Mouse (Mus musculus) CH12.LX (cell line): ENCODE data around the gene Agps. TPM values are rescaled to one million over a fixed set of nuclear protein-coding genes. Genes with fewer than 3 reads are reported as not detected.

Experiments
- DNase-seq: peaks from one replicate; pipeline ENCODE4 v3.0.0-alpha.2; 2013; ENCODE audit errors: extremely low read depth
- H3K27ac ChIP-seq: 2 replicates; pipeline ENCODE4 v1.5.1; 2012; ENCODE audit warnings: low read depth, mild to moderate bottlenecking, control low read depth, moderate library complexity; ENCODE audit not compliant: insufficient read depth
- H3K27me3 ChIP-seq: replicated peaks from 2 replicates; pipeline ENCODE3; 2012; ENCODE audit warnings: inconsistent platforms
- H3K36me3 ChIP-seq, 2 experiments: replicated peaks in 1 of 2; 2 replicates each; pipeline versions ENCODE3 to v1.6.1; 2012; ENCODE audit warnings: inconsistent platforms in 1 of 2, low read length in 1 of 2, mild to moderate bottlenecking in 1 of 2, mixed read lengths in 1 of 2, moderate library complexity in 1 of 2; ENCODE audit not compliant: control insufficient read depth in 1 of 2, insufficient read depth in 1 of 2
- H3K4me1 ChIP-seq, 2 experiments: 2 replicates each; pipeline ENCODE4 v1.6.1; 2012; ENCODE audit warnings: inconsistent platforms in 1 of 2, moderate library complexity in 1 of 2; ENCODE audit not compliant: insufficient read depth in 2 of 2, control insufficient read depth in 1 of 2
- H3K4me2 ChIP-seq: 2 replicates; pipeline ENCODE4 v1.6.1; 2012; ENCODE audit warnings: low read depth, mild to moderate bottlenecking, control low read depth; ENCODE audit not compliant: poor library complexity, insufficient read depth, severe bottlenecking
- H3K4me3 ChIP-seq, 3 experiments: fragments of 150-350 bp in 1 of 3; sonication (generic) in 1 of 3; replicated peaks in 1 of 3; 2 replicates each; pipeline versions ENCODE3 to v1.5.1; 2011 to 2012; ENCODE audit warnings: low read depth in 2 of 3, low read length in 2 of 3, mild to moderate bottlenecking in 2 of 3, moderate library complexity in 2 of 3, control low read depth in 1 of 3, improper control_type of control experiment in 1 of 3, inconsistent platforms in 1 of 3, mixed read lengths in 1 of 3; ENCODE audit not compliant: poor library complexity in 1 of 3
- H3K79me2 ChIP-seq: replicated peaks from 2 replicates; pipeline ENCODE4 v1.6.1; 2012; ENCODE audit warnings: mild to moderate bottlenecking, moderate library complexity; ENCODE audit not compliant: control insufficient read depth, poor library complexity, insufficient read depth, severe bottlenecking; ENCODE audit errors: extremely low read depth
- H3K9ac ChIP-seq: 2 replicates; pipeline ENCODE4 v1.6.1; 2012; ENCODE audit warnings: low read depth, mild to moderate bottlenecking, control low read depth, moderate library complexity; ENCODE audit not compliant: insufficient read depth
- H3K9me3 ChIP-seq: replicated peaks from 2 replicates; pipeline ENCODE3; 2012; ENCODE audit warnings: low read length, inconsistent platforms, mixed read lengths
- BHLHE40 ChIP-seq: IDR thresholded peaks from 2 replicates; pipeline ENCODE4 v1.6.1; 2011; ENCODE audit warnings: mild to moderate bottlenecking, low read depth, low read length, improper control_type of control experiment
- CHD1 ChIP-seq: IDR thresholded peaks from 2 replicates; pipeline ENCODE4 v1.6.1; 2012; ENCODE audit warnings: low read depth, low read length, improper control_type of control experiment, inconsistent platforms
- CHD2 ChIP-seq: IDR thresholded peaks from 2 replicates; pipeline ENCODE4 v1.6.1; 2011; ENCODE audit warnings: low read length, improper control_type of control experiment
- CTCF ChIP-seq, 2 experiments: IDR thresholded peaks in 1 of 2; conservative IDR thresholded peaks in 1 of 2; 2 replicates each; pipeline ENCODE4 v1.5.1; 2011 to 2012; ENCODE audit warnings: low read depth in 2 of 2, low read length in 2 of 2, improper control_type of control experiment in 1 of 2, inconsistent platforms in 1 of 2, mild to moderate bottlenecking in 1 of 2, moderate library complexity in 1 of 2
- E2F4 ChIP-seq: IDR thresholded peaks from 2 replicates; pipeline ENCODE4 v1.6.1; 2011; ENCODE audit warnings: low read depth, low read length, improper control_type of control experiment; ENCODE audit not compliant: insufficient replicate concordance
- ELF1 ChIP-seq: IDR thresholded peaks from 2 replicates; pipeline ENCODE4 v1.6.1; 2014; ENCODE audit warnings: low read depth, mild to moderate bottlenecking, inconsistent platforms, low read length, improper control_type of control experiment
- EP300 ChIP-seq: IDR thresholded peaks from 2 replicates; pipeline ENCODE4 v1.6.1; 2011; ENCODE audit warnings: low read length, improper control_type of control experiment
- ETS1 ChIP-seq: conservative IDR thresholded peaks from 2 replicates; pipeline ENCODE4 v1.6.1; 2012; ENCODE audit warnings: low read depth, mild to moderate bottlenecking, inconsistent platforms, low read length, improper control_type of control experiment, moderate library complexity
- GABPA ChIP-seq: IDR thresholded peaks from 2 replicates; pipeline ENCODE4 v1.6.1; 2012; ENCODE audit warnings: low read depth, low read length, improper control_type of control experiment, inconsistent platforms; ENCODE audit not compliant: insufficient replicate concordance
- HCFC1 ChIP-seq: IDR thresholded peaks from 2 replicates; pipeline ENCODE4 v1.6.1; 2012; ENCODE audit warnings: low read depth, mild to moderate bottlenecking, inconsistent platforms, low read length, improper control_type of control experiment
- IRF4 ChIP-seq: IDR thresholded peaks from 2 replicates; pipeline ENCODE4 v1.6.1; 2014; ENCODE audit warnings: low read depth, mild to moderate bottlenecking, inconsistent platforms, low read length, improper control_type of control experiment
- JUN ChIP-seq: IDR thresholded peaks from 2 replicates; pipeline ENCODE4 v1.6.1; 2011; ENCODE audit warnings: low read depth, mild to moderate bottlenecking, low read length, improper control_type of control experiment, moderate library complexity; ENCODE audit not compliant: insufficient read depth
- JUND ChIP-seq: conservative IDR thresholded peaks from 2 replicates; pipeline ENCODE4 v1.6.1; 2011; ENCODE audit warnings: low read depth, low read length, improper control_type of control experiment
- KAT2A ChIP-seq: IDR thresholded peaks from 2 replicates; pipeline ENCODE4 v1.6.1; 2012; ENCODE audit warnings: low read length, improper control_type of control experiment, inconsistent platforms; ENCODE audit not compliant: insufficient replicate concordance
- MAX ChIP-seq: IDR thresholded peaks from 2 replicates; pipeline ENCODE4 v1.6.1; 2011; ENCODE audit warnings: low read length, improper control_type of control experiment
- MEF2A ChIP-seq: IDR thresholded peaks from 2 replicates; pipeline ENCODE4 v1.6.1; 2014; ENCODE audit warnings: low read depth, mild to moderate bottlenecking, inconsistent platforms, low read length, improper control_type of control experiment, borderline replicate concordance
- MXI1 ChIP-seq: IDR thresholded peaks from 2 replicates; pipeline ENCODE4 v1.6.1; 2011; ENCODE audit warnings: mild to moderate bottlenecking, low read depth, low read length, improper control_type of control experiment
- MYC ChIP-seq: IDR thresholded peaks from 2 replicates; pipeline ENCODE4 v1.6.1; 2011; ENCODE audit warnings: low read depth, mild to moderate bottlenecking, improper control_type of control experiment, low read length
- NELFE ChIP-seq: IDR thresholded peaks from 2 replicates; pipeline ENCODE4 v1.6.1; 2011; ENCODE audit warnings: low read depth, low read length, improper control_type of control experiment
- PAX5 ChIP-seq: IDR thresholded peaks from 2 replicates; pipeline ENCODE4 v1.6.1; 2012; ENCODE audit warnings: low read length, inconsistent platforms, mixed read lengths
- POLR2A ChIP-seq: IDR thresholded peaks from 2 replicates; pipeline ENCODE4 v1.6.1; 2011; ENCODE audit warnings: low read depth, mild to moderate bottlenecking, improper control_type of control experiment, low read length
- RAD21 ChIP-seq: IDR thresholded peaks from 2 replicates; pipeline ENCODE4 v1.6.1; 2011; ENCODE audit warnings: low read depth, mild to moderate bottlenecking, low read length, improper control_type of control experiment, moderate library complexity
- SIN3A ChIP-seq: IDR thresholded peaks from 2 replicates; pipeline ENCODE4 v1.6.1; 2012; ENCODE audit warnings: low read length, improper control_type of control experiment, inconsistent platforms
- TBP ChIP-seq: conservative IDR thresholded peaks from 2 replicates; pipeline ENCODE4 v1.6.1; 2011; ENCODE audit warnings: low read depth, low read length, improper control_type of control experiment
- TCF12 ChIP-seq: IDR thresholded peaks from 2 replicates; pipeline ENCODE4 v1.6.1; 2014; ENCODE audit warnings: low read depth, mild to moderate bottlenecking, inconsistent platforms, low read length, improper control_type of control experiment
- UBTF ChIP-seq: IDR thresholded peaks from 2 replicates; pipeline ENCODE4 v1.6.1; 2012; ENCODE audit warnings: low read depth, mild to moderate bottlenecking, inconsistent platforms, low read length, improper control_type of control experiment, moderate library complexity
- USF1 ChIP-seq: IDR thresholded peaks from 2 replicates; pipeline ENCODE4 v1.6.1; 2014; ENCODE audit warnings: low read depth, mild to moderate bottlenecking, inconsistent platforms, low read length, improper control_type of control experiment
- USF2 ChIP-seq: conservative IDR thresholded peaks from 2 replicates; pipeline ENCODE4 v1.6.1; 2011; ENCODE audit warnings: low read depth, low read length, improper control_type of control experiment
- ZMIZ1 ChIP-seq: IDR thresholded peaks from 2 replicates; pipeline ENCODE4 v1.6.1; 2012; ENCODE audit warnings: low read depth, mild to moderate bottlenecking, inconsistent platforms, low read length, improper control_type of control experiment
- ZNF384 ChIP-seq: IDR thresholded peaks from 2 replicates; pipeline ENCODE4 v1.6.1; 2012; ENCODE audit warnings: low read depth, low read length, improper control_type of control experiment, inconsistent platforms
- dilution Hi-C: fragments of 300-500 bp; cut with MboI; formaldehyde crosslinking; loops from 2 replicates; pipeline ENCODE4 v1.14.3; 2020; ENCODE audit warnings: low sequenced_read_pairs; ENCODE audit not compliant: extremely low pct_unique_long_range_greater_than_20kb, extremely low pct_ligation_motif_present
- in situ Hi-C: fragments of 300-500 bp; cut with MboI; formaldehyde crosslinking; loops from 3 replicates; pipeline ENCODE4 v1.14.3; 2019; ENCODE audit warnings: low sequenced_read_pairs, low pct_ligation_motif_present, low pct_unique_long_range_greater_than_20kb, mixed read lengths
- polyA plus RNA-seq: library from polyadenylated mRNA; unstranded; fragments of >175 nt; gene quantifications from 2 replicates; pipeline ENCODE4 v1.2.1, GENCODE M21; 2012; ENCODE audit warnings: low read depth; ENCODE audit not compliant: insufficient read length
- total RNA-seq, 2 experiments: library from RNA; depleted of rRNA; stranded (reverse); fragments of 300-350 nt in 1 of 2; fragments of >200 nt in 1 of 2; gene quantifications; 2 replicates each; pipeline ENCODE4 v1.2.3; 2012 to 2014

The Agps gene
- total and polyA plus RNA-seq, 3 experiments, result 38.6 to 67.7 (median 49.3) TPM

DNA sequence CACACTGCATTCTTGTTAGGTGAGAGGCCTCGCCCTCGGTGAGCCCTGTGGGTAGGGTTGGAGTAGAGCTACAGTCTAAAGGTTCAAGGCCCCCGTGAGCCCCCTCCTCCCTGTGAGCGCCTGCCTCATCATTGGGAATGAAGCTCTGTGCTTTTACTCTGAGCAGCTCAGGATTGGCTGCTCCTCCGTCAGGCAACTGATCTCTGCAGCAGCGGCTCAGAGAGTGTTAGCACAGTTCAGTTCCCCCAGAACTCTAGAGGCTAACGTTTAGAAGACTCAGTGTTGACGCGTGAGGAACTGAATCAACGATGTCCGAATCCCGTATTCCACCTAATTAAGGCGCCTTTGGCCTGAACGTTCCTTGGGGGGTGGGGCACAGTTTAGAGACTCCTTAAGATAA, 123.7 kb downstream of the Agps start:
- dilution Hi-C loops (no loop called here), in situ Hi-C loops (loop anchor here (10.0 kb wide), 2 partner anchors 71 to 341 kb away; no protein-coding TSS in a partner anchor)
- TF ChIP-seq ELF1 (no peak), CHD1 (no peak), CHD2 (no peak), UBTF (no peak), RAD21 (no peak), GABPA (no peak), IRF4 (no peak), NELFE (no peak), JUN (no peak), ETS1 (no peak), TBP (no peak), KAT2A (no peak), MAX (no peak), BHLHE40 (no peak), ZMIZ1 (no peak), JUND (no peak), TCF12 (no peak), USF1 (no peak), HCFC1 (no peak)
- Histone ChIP-seq H3K4me2 (no peak overlapping the region), H3K4me3 (no peak overlapping the region), H3K27ac (no peak overlapping the region), H3K4me1 (no peaks in the 10 kb centered on the region), H3K36me3 (no peaks in the 10 kb centered on the region), H3K9ac (no peak overlapping the region), H3K27me3 (no peaks in the 10 kb centered on the region), H3K9me3 (no peaks in the 10 kb centered on the region), H3K79me2 (no peaks in the 10 kb centered on the region)
- DNase-seq, result no peak

DNA sequence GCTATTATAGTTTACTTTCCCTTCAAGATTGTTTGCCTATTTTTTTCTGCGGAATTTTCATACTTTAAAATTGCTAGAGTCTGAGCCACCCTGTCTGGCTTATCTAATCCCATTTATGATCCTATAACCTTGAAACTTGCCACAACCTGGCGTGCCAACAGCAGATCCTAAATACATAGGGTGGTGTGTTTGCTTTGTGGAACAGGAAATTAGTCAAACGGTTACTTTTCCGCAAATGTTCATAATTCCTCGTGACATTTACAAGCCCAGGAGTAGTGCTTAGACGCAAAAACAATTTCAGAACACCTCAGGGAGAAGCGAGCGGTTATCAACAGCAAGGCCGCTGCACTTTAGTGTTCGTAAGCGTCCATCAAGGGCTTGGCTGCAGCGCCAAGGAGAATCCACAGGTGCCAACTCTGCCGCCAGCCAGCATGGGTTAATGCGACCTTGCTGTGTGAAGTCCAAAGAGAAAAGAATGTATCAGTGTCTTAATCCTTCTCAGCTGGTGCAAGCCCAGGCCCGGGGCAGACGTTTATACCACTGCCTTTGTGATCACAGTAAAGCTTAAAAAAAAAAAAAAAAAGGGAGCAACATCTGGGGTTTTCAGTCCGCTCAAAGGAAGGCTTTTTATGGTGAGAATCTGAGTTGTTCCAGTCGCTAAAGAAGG, 127.3 kb downstream of the Agps start:
- in situ Hi-C loops, result loop anchor here (10.0 kb wide), 2 partner anchors 75 to 345 kb away; no protein-coding TSS in a partner anchor
- DNase-seq, result no peak
- Histone ChIP-seq H3K27me3 (no peaks in the 10 kb centered on the region), H3K36me3 (no peaks in the 10 kb centered on the region), H3K4me3 (no peak overlapping the region), H3K4me2 (no peak overlapping the region), H3K27ac (no peak overlapping the region), H3K9ac (no peak overlapping the region), H3K9me3 (no peaks in the 10 kb centered on the region), H3K4me1 (peaks cover 0 to 8% of the 10 kb centered on the region in 2 experiments; a peak in 1 of 4 replicates), H3K79me2 (no peaks in the 10 kb centered on the region)
- dilution Hi-C loops, result no loop called here
- TF ChIP-seq BHLHE40 (no peak), EP300 (no peak), MAX (no peak), USF2 (no peak), MYC (no peak), PAX5 (no peak), SIN3A (no peak), USF1 (no peak), GABPA (no peak), IRF4 (no peak), ZNF384 (no peak), KAT2A (no peak), E2F4 (no peak), MEF2A (no peak), ETS1 (no peak), MXI1 (no peak), CTCF (conservative IDR thresholded peaks at IDR 0.05 in 1 of 2, IDR thresholded peaks at IDR 0.05 in 1 of 2; ENCODE audit: low read depth in 2 of 2, low read length in 2 of 2) (no peak), POLR2A (no peak), TBP (no peak)
